Mouse (Mus musculus) ZHBTc4 (cell line): ENCODE measurements around the gene Ccdc141.

ENCODE experiments used
- DNase-seq: peaks from one replicate; pipeline ENCODE4 v3.0.0-alpha.2; 2011; ENCODE audit warnings: low read depth, low spot score

The Ccdc141 gene

DNA sequence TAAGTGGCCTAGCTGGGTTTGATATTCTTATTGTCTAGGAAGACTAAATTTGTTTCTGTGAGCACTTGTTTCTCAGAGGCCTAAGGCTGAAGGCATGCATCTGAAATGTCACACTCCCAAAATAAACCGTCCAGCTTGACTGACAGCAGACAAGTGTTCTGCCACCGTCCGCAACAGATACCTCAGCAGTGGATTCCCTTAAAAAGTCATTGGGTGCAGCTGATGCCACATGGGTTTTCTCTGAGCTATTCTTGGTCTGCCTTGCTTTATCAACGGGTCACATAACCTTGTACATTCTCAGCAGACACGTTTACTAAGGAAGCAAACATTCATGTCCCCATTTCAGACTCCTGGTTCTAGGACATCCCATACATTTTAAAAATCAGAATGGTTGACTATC lies 188.7 kb downstream of the Ccdc141 start:
- no peak for DNase-seq

DNA sequence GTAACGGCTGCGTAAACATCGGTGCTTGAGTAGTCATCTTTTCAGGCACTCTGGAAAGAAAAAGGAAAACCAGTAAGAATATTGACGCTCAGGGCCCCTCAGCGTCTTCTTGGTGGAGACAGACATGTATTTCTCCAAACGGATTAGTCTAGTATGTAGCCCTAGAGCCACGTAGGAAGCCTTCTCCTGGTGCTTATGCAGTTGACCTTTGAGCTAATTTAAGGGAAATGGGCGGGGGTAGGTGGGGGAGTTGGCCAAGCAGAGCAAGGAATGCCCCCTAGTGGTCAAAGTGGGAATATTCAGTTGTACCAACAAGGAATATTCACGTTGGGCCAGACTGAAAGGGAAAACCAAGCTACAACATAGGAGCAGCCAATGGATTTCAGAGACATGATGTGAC lies 190.3 kb downstream of the Ccdc141 start:
- peak; percentile 88 for DNase-seq

DNA sequence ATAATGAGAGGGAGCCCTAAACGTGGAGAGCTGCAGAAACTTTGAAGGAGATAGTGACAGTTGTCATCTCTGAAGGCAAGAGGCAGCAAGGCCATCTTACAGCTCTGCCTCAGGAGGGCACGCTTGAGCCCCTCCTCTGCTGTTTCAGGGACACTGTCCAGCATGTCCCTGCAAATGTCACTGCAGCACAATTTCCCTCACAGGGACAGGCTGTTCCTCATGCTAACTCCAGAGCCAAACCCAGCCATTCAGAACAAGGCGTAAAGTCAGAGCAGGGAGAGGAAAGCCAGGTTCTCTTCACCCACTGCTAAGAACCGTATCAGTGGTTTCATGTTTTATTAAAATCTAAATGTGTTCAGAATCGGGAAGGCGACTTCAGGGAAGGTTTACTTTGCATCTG lies 192.8 kb downstream of the Ccdc141 start:
- DNase-seq: no peak

DNA sequence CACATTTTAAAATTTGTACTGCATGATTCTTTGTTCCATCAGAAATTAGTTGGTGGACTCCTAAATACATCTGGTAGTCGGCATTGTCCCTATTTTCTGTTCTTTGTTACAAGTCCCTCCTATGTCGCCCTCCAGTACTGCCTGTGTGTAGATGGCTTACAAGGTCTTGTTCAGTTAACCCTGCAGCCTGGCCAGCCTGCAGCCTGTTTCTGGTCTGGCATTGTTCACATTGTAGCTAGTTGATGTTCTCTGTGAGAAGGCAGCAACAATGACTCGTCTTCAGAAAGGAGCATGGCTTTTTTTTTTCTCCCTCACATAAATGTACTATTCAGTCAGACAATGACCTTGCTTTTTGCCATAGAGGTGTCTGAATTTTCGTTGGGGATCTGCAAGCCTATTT lies 198.4 kb downstream of the Ccdc141 start:
- no peak for DNase-seq

DNA sequence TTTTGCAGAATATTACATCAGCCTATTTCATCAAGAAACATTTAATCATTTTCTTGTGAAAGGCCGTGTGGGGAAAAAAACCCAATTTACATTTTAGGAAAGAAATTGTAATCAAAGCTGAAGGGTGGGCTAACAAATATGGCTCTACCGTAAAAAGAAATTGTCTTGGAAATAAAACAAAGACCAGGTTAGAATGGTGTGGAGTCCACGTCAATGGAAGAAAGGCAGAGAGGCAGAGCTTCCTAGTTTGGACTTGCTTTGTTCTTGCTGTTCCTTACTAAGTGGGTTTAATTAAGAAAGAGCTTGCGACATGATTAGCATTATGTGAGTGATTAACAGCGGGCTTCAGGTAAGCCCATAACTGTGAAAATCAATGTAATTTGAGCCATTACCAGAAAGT lies 199.4 kb downstream of the Ccdc141 start:
- DNase-seq: no peak

DNA sequence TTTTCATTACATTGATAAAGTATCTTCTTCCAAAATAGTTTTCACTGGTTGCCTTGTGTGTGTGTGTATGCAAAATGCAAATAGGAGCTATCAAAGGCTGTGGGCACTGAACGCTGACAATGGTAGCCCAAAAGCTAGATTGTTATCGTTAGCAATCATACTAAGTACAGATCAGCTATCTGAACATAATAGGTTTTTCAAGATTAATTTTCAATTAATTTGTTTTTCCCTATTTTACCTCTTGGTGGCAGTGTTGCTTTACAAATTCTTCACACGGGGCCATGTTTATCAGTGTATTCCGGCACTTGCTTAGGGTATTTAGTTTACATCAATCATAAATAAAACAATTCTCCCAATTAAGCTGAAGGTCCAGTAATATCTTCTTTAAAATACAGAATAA lies 199.8 kb downstream of the Ccdc141 start:
- peak; percentile 27 for DNase-seq

DNA sequence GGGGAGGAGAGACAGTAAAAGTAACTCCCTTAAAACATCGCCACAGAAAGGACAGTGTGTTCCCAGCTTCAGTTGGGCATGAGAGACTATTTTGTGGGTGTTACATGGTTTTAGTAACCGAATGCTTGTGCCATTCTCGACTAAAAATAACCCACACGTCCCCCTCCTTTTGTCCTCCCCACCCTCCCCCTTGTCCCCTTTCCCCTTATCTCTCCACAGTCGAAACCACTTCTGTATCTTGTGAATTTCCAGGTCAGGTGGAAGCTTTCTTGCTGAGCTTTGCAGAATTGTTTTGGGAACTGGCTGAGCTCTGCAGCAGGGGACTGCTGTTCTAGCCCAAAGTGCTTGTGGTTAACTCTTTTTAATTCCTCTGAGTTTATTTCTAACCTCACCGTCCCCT lies 200.2 kb downstream of the Ccdc141 start:
- DNase-seq: no peak

DNA sequence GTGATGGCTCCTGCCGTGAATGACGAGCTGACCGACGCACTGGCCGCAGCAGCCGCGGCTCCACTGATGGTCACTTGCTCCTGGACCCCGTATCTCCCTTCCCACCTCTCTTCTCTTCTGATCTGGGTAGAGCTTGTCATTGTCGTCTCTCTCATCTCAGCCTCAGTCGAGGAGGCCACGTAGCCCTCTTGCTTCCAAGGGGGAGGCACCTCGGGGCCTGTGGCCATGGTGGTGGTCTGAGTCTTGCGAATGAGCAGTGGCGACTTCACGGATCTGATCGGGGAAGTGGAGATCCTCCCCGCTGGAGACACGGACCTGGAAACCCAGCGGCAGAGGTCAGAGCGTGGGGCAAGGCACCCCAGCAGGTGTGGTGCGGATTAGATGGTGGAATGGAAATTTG lies 200.8 kb downstream of the Ccdc141 start:
- DNase-seq: no peak

DNA sequence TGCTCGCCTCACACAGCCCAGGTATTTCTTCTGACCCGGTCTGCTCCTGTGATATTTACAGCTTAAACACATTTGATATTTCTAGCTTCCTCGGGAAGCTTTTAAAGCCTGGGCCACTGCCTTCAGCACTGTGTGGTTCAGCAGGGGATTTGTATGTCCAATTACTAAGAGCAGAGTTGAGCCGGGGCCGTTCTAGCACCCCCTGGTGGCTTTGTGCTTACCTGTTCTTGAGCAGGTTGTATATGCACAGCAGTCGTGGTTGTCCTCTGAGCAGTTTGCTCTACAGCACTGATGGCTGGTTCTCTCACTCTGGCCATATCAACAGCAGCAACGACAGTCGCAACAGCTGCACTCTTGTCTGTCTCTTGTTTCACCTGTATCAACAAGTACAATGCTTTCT lies 201.5 kb downstream of the Ccdc141 start:
- DNase-seq: peak; percentile 90

DNA sequence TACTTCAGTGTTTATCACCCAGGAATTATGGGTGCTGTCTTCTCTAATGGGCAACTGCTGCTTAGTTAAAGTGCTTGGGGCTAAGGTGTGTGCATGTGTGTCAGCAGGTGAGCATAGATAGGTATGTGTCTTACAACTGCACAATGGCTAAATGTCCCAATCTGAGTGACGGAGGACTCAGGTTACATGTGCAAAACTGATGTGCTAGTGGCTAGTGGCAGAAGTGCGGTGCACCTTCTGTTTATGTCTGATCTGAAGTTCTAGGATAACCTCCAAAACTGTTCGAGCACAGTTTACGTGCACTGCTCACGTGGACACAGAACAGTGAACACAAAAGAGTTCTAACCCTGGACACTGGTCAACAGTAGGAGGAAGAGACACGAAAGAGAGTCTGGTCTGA lies 203.9 kb downstream of the Ccdc141 start:
- DNase-seq: no peak

DNA sequence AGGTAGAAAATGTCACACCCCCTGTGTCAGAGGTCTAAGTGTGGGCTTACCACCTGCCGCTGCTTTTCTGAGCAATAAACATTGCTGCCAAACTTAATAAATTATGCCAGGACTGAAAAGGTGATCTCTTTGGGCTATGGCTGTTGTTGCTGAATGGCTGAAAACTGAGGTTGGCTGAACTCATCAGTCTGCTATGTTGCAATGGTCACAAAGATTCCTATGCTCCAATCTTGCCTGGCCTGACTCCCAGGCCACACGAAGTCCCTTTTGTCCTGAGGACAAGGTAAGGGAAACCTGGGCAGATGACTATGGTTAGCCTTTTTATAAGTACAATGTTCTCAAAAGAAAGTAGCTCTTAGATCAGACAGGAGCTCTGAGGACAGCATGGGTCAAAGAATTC lies 204.4 kb downstream of the Ccdc141 start:
- no peak for DNase-seq

DNA sequence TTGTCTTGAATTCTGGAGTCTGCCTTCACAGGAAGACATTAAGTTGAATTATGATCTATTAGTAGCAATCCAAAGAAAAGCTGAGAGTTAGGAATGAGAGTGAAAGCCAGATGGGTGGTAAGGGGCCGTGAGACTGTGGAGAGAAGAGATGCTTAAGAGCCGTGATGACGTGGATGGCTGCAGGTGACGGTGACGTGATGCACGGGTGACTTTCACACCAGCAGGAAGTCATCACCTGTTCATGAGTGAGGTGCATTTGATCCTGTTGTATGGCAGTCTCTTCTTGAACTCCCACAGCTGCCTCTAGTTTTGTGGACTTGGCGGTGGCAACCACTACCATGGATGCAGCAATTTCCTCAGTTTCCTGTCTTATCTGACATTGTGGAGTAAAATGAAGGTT lies 204.9 kb downstream of the Ccdc141 start:
- no peak for DNase-seq

DNA sequence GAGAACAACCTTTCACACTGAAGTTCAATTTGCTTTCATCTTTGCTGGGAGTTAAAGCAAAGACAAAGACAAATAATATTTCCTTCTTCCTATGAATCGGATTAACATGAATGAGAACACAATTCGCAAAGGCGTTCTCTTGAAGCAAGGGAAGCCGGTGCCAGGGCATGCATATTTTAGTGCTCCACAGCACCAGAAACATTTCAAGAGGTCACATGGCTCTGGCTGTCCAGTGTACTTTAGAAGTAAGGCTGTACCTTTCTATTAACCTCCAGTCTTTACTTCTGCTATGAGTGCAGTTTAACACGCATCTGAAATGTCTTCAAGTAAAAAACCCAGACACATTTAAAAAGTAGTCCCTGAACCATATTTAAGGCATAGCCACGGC lies 208.4 kb downstream of the Ccdc141 start:
- DNase-seq: no peak

DNA sequence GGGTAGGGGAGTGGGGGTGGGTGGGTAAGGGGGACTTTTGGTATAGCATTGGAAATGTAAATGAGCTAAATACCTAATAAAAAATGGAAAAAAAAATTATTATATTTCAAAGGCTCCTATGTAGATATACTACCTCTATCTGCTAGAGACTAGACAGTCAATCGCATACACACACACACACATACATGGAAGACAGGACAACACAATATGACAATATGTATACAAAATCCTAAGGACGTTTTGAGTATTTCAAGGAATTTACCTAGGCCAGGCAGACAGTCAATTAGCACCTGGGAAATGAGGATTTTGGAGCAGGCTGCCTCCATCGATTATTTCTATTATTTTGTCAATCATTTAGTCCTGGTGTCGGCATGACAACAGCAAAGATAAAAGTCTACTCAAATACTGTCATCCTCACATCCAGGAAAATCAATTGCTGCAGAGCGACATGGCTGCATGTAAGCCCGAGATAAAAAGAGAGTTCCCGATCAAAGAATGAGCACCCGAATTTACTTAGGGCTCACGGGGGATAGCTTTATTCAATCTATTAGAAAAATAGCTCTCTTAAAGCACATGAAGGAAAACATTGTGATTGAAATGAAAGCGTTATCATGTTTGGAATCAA lies 208.9 kb downstream of the Ccdc141 start:
- no peak for DNase-seq
